Mouse (Mus musculus): Measurements from ENCODE around the gene Castor1. TPM values are rescaled to one million over a fixed set of nuclear protein-coding genes. Genes with fewer than 3 reads are reported as not detected.
A peak's percentile ranks its signal among the peaks of the same experiment; 100 is the strongest.

The Castor1 gene
- polyA plus RNA-seq, 1 experiment from 2014 or later, result 1.5 TPM

DNA sequence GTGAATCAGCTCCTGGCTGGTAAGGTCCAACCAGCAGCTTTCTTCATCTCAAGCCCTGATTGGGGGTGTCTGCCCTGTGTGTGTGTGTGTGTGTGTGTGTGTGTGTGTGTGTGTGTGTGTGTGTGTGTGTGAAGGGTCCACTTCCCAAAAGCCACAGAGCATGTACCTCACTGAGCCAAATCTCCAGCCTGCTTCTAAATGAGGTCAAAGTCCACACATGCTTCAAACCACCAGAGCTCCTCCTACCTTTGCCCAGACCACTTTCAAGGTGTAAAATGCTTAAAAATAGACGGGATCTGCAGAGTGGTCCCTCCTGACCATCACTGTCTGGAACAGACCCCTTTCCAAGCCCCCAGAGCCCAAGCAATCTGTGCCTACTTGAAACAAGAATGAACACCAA lies 45.3 kb downstream of the Castor1 start:
- H3K9ac ChIP-seq (ENCODE audit: low read length), result no peak overlapping the region
- ATAC-seq (ENCODE audit: insufficient number of reproducible peaks, low FRiP score, low TSS enrichment, low read depth), result no peak
- DNase-seq (ENCODE audit: low spot score), result no peak
- no peaks in the 10 kb centered on the region for H3K36me3 ChIP-seq (ENCODE audit: control insufficient read depth, insufficient read depth, low read length)
- no peaks in the 10 kb centered on the region for H3K9me3 ChIP-seq (ENCODE audit: control insufficient read depth, low read length)
- H3K4me2 ChIP-seq (ENCODE audit: low read depth, severe bottlenecking), result no peak overlapping the region
- H3K27me3 ChIP-seq (ENCODE audit: control insufficient read depth, insufficient read depth, low read length), result peaks cover 35% of the 10 kb centered on the region
- H3K4me1 ChIP-seq (ENCODE audit: control insufficient read depth, insufficient read depth, low read length), result peaks cover 11% of the 10 kb centered on the region
- H3K27ac ChIP-seq (replicated peaks; ENCODE audit: low read depth, low read length), result no peak overlapping the region
- 20% methylated on average over 1 of the region's 1 CpGs for WGBS
- H3K4me3 ChIP-seq (ENCODE audit: low read depth, low read length), result no peak overlapping the region

DNA sequence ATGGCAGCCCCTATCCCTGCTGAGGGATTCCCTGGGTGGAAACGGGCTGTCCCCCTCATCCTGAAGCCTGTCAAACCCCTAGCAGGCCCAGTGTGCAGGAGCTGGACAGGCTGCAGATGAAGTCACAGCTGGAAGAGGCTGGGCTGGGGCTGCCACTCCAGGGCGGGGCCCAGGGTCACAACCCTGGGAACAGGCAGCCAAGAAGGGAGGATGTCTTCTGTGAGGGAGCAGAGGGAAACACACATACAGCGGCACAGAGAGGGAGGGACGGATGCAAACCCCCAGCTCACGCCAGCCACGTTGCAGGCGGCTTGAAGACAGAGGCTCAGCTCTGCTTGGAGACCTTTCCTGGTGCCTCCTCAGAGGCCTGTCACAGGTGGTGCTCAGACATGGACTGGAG lies 46.0 kb downstream of the Castor1 start:
- Histone ChIP-seq H3K9me3 (ENCODE audit: control insufficient read depth, low read length) (no peaks in the 10 kb centered on the region), H3K4me1 (ENCODE audit: control insufficient read depth, insufficient read depth, low read length) (peaks cover 11% of the 10 kb centered on the region), H3K4me2 (ENCODE audit: low read depth, severe bottlenecking) (no peak overlapping the region), H3K27me3 (ENCODE audit: control insufficient read depth, insufficient read depth, low read length) (peaks cover 42% of the 10 kb centered on the region), H3K36me3 (ENCODE audit: control insufficient read depth, insufficient read depth, low read length) (no peaks in the 10 kb centered on the region), H3K9ac (ENCODE audit: low read length) (no peak overlapping the region), H3K4me3 (ENCODE audit: low read depth, low read length) (no peak overlapping the region), H3K27ac (replicated peaks; ENCODE audit: low read depth, low read length) (no peak overlapping the region)
- ATAC-seq (ENCODE audit: insufficient number of reproducible peaks, low FRiP score, low TSS enrichment, low read depth), result no peak
- DNase-seq (ENCODE audit: low spot score), result no peak
- WGBS, result 76% methylated on average over 7 of the region's 7 CpGs

DNA sequence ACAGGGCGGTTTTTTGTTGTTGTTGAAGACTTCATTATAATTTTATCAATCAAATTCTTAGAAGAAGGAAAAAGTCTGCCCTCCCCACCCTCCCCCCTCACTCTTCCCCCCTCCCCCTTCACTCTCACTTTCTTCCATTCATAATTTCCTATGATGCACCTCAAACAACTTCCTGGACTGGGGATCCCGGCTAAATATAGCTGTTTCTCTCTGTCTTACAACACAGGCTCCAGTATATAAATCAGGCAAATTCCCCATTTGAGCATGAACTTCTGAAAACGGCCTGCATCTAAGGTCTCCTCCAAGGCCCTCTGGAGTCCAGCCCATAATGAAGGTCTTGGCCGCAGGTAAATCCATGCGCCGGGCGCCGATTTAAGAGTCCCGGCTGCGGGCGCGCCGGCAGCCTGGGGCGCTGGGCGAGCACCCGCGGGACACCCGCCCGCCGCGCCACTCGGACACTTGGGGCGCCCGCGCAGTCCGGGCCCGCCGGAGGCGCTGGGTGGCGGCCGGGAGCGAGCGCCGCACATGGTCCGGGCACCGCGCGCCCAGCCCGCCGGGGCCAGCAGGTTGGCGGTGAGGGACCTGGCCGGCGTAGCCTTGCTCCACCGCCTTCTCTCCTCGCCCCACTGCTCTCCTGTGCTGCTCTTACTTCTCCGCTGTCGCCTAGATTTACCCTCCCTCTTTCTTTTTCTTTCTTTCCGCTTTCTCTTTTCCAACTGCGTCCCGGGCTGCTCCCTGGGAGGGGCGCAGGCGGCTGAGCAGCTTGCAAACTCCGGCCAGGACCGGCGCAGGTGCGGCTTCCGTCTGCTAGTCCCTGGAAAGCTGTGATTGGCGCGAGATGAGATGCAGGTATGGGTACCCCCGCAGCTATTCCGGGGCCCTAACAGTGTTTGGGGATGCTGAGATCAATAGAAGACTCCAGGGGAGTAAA lies 48.5 kb downstream of the Castor1 start:
- Histone ChIP-seq H3K9ac (ENCODE audit: low read length) (peak overlapping the region; percentile 49), H3K27me3 (ENCODE audit: control insufficient read depth, insufficient read depth, low read length) (peaks cover 43% of the 10 kb centered on the region), H3K4me2 (ENCODE audit: low read depth, severe bottlenecking) (peak overlapping the region; percentile 93), H3K36me3 (ENCODE audit: control insufficient read depth, insufficient read depth, low read length) (no peaks in the 10 kb centered on the region), H3K4me1 (ENCODE audit: control insufficient read depth, insufficient read depth, low read length) (peaks cover 10% of the 10 kb centered on the region; the same call in 1 of the 2 replicates), H3K4me3 (ENCODE audit: low read depth, low read length) (peak overlapping the region; percentile 36), H3K27ac (replicated peaks; ENCODE audit: low read depth, low read length) (no peak overlapping the region), H3K9me3 (ENCODE audit: control insufficient read depth, low read length) (no peaks in the 10 kb centered on the region)
- no peak for ATAC-seq (ENCODE audit: insufficient number of reproducible peaks, low FRiP score, low TSS enrichment, low read depth)
- DNase-seq (ENCODE audit: low spot score), result peak; percentile 64
- under 1% methylated on average over 60 of the region's 61 CpGs for WGBS

DNA sequence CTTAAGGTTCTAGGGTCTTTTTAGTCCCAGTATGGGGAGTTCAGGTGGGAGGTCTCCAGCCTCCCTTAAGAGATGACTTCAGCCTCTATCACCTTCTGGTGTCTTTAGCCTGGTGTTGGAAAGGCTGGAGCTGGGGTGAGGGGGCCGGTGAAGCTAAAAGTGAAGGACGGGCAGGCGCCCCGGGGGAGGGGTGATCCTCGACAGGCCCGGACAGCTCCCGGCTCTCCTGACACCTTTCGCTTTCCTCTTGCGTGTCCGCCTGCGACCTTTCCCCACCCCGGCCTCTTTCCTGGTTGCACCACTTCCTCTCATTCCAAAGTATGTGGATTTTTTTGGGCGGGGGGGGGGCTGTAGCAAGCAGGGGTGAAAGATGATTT lies 49.2 kb downstream of the Castor1 start:
- Histone ChIP-seq H3K27ac (replicated peaks; ENCODE audit: low read depth, low read length) (no peak overlapping the region), H3K27me3 (ENCODE audit: control insufficient read depth, insufficient read depth, low read length) (peaks cover 43% of the 10 kb centered on the region), H3K4me1 (ENCODE audit: control insufficient read depth, insufficient read depth, low read length) (peaks cover 10% of the 10 kb centered on the region; the same call in 1 of the 2 replicates), H3K4me3 (ENCODE audit: low read depth, low read length) (peak overlapping the region; percentile 36; the same call in 1 of the 2 replicates), H3K9me3 (ENCODE audit: control insufficient read depth, low read length) (no peaks in the 10 kb centered on the region), H3K36me3 (ENCODE audit: control insufficient read depth, insufficient read depth, low read length) (no peaks in the 10 kb centered on the region), H3K9ac (ENCODE audit: low read length) (no peak overlapping the region), H3K4me2 (ENCODE audit: low read depth, severe bottlenecking) (peak overlapping the region; percentile 93)
- ATAC-seq (ENCODE audit: insufficient number of reproducible peaks, low FRiP score, low TSS enrichment, low read depth) (no peak), DNase-seq (ENCODE audit: low spot score) (no peak)
- WGBS, result 2% methylated on average over 13 of the region's 13 CpGs

DNA sequence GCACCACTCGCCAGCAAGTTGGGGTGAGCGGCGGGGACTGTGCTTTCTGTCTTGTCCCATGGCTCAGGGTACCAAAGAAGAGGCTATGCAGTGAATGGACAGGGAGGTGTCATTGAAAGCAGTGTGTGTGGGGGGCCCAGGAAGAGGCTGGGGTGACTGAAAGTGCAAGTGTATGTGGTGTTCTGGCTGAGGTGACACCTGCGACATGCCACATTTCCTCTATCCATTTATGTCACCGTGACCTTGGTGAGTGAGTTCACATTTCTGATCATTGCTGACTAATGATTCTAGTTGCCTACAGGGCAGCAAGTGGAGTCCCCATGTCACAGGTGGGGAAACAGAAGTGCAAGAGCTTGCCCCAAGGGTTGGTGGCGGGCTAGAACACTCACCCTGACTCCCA lies 50.5 kb downstream of the Castor1 start:
- DNase-seq (ENCODE audit: low spot score) (no peak), ATAC-seq (ENCODE audit: insufficient number of reproducible peaks, low FRiP score, low TSS enrichment, low read depth) (no peak)
- Histone ChIP-seq H3K4me2 (ENCODE audit: low read depth, severe bottlenecking) (no peak overlapping the region), H3K4me3 (ENCODE audit: low read depth, low read length) (no peak overlapping the region), H3K27ac (replicated peaks; ENCODE audit: low read depth, low read length) (no peak overlapping the region), H3K4me1 (ENCODE audit: control insufficient read depth, insufficient read depth, low read length) (peaks cover 10% of the 10 kb centered on the region; the same call in 1 of the 2 replicates), H3K9ac (ENCODE audit: low read length) (no peak overlapping the region), H3K36me3 (ENCODE audit: control insufficient read depth, insufficient read depth, low read length) (no peaks in the 10 kb centered on the region), H3K9me3 (ENCODE audit: control insufficient read depth, low read length) (no peaks in the 10 kb centered on the region), H3K27me3 (ENCODE audit: control insufficient read depth, insufficient read depth, low read length) (peaks cover 43% of the 10 kb centered on the region)
- 83% methylated on average over 6 of the region's 6 CpGs for WGBS

DNA sequence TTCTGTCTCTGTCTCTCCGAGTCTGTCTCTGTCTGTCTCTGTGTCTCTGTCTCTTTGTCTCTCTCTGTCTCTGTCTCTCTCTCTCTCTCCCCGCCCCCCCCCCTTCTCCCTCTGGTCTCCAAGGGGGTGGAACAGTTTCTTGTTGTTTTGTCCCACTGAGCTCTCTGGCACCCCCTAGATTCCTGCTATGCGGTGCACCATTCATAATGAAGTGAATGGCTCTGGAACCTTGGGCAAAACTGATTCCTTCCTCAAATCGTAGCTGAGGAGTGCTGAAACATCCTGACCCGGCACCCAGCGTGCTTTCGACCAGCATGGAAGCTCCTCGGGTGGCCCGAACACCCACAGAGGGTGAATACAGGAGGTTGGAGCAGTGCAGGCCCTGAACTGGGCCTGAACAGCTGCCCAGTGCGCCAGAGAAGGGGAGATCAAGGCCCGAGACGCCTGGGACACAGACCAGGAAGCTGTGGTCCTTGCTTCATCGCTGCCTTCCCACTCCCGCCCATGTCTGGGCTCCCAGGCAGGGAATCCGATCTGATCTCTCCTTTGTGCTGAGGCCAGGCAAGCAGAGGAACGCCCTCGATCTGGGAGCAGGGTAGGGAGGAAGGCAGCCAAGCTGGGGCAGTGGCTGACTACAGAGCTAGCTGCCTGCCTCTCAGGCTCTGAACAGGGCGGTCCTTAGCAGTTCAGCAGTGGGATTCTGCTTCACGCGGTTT lies 52.9 kb downstream of the Castor1 start:
- Histone ChIP-seq H3K27ac (replicated peaks; ENCODE audit: low read depth, low read length) (no peak overlapping the region), H3K4me1 (ENCODE audit: control insufficient read depth, insufficient read depth, low read length) (peaks cover 10% of the 10 kb centered on the region; the same call in 1 of the 2 replicates), H3K36me3 (ENCODE audit: control insufficient read depth, insufficient read depth, low read length) (no peaks in the 10 kb centered on the region), H3K4me2 (ENCODE audit: low read depth, severe bottlenecking) (no peak overlapping the region), H3K27me3 (ENCODE audit: control insufficient read depth, insufficient read depth, low read length) (peaks cover 27% of the 10 kb centered on the region), H3K4me3 (ENCODE audit: low read depth, low read length) (no peak overlapping the region), H3K9me3 (ENCODE audit: control insufficient read depth, low read length) (no peaks in the 10 kb centered on the region), H3K9ac (ENCODE audit: low read length) (peak overlapping the region; percentile 22; the same call in 1 of the 2 replicates)
- WGBS, result 30% methylated on average over 19 of the region's 20 CpGs
- ATAC-seq (ENCODE audit: insufficient number of reproducible peaks, low FRiP score, low TSS enrichment, low read depth), result no peak
- DNase-seq (ENCODE audit: low spot score), result no peak

DNA sequence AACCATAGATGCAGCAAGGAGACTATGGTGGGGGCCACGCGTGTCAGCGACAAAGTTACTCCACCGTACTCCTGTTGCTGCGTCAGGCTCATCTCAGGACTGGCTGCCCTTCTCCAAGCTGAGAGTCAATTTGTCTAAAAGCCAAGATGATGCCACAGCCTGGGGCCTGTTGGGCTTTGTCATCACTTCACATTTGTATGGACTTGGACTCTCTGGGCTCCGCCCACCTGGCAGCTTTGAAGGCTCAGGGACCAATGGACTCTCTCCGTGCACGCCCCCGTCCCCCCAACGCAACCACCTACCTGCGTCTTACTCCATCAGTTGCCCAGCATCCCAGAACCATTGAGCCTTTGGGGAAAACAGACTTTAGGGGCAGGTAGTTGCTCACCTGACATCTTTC lies 53.5 kb downstream of the Castor1 start:
- no peak overlapping the region for H3K4me2 ChIP-seq (ENCODE audit: low read depth, severe bottlenecking)
- peaks cover 9% of the 10 kb centered on the region; the same call in 1 of the 2 replicates for H3K4me1 ChIP-seq (ENCODE audit: control insufficient read depth, insufficient read depth, low read length)
- no peaks in the 10 kb centered on the region for H3K36me3 ChIP-seq (ENCODE audit: control insufficient read depth, insufficient read depth, low read length)
- peaks cover 22% of the 10 kb centered on the region for H3K27me3 ChIP-seq (ENCODE audit: control insufficient read depth, insufficient read depth, low read length)
- DNase-seq (ENCODE audit: low spot score) (no peak), ATAC-seq (ENCODE audit: insufficient number of reproducible peaks, low FRiP score, low TSS enrichment, low read depth) (no peak)
- no peaks in the 10 kb centered on the region for H3K9me3 ChIP-seq (ENCODE audit: control insufficient read depth, low read length)
- 64% methylated on average over 11 of the region's 11 CpGs for WGBS
- no peak overlapping the region for H3K27ac ChIP-seq (replicated peaks; ENCODE audit: low read depth, low read length)
- no peak overlapping the region for H3K4me3 ChIP-seq (ENCODE audit: low read depth, low read length)
- H3K9ac ChIP-seq (ENCODE audit: low read length), result no peak overlapping the region
